In the genomic region with DNA sequence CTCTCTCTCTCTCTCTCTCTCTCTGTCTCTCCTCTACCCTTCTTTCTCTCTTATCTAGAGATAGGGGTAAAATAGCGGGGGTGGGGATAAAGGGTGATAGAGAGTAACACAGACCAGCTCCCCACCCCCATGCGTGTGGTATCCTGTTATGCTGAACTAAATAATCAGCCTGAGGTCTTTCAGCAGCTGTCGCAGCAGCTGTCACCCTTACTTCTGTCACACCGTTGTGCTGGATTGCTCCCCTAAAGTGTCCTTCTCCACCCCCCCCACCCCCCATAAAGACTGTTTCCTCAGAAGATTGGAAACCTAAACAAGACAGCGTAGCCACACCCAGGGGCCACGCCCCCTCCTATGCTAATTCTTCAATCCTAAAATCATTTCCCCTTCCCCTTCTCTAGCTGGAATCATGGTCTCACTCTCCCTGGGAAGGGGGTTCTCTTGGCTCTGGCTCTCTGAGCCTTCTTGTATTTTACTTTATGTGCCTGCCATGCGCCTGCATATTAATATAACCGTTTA, we compare ENCODE assay signal across 15 mouse cellular contexts. TPM values are rescaled to one million over a fixed set of nuclear protein-coding genes. Genes with fewer than 3 reads are reported as not detected.
"Had no signal": no experiment of that assay in that cellular context is flagged by ENCODE, and none has a peak within 500 bp of the region (broad histone marks: within the 10 kb centered on the region; RNA-seq: fewer than 3 reads in every experiment).

No protein-coding gene starts in this region.

- H3K36me3 ChIP-seq: liver, embryonic 13.5 days; lung, embryonic 15.5 days; midbrain, embryonic 10.5 days; stomach, embryonic 15.5 days had no signal

- H3K27me3 ChIP-seq: liver, embryonic 13.5 days; lung, embryonic 15.5 days; stomach, embryonic 15.5 days had no signal

- ATAC-seq: liver, postnatal 0 days had no signal

- H3K4me1 ChIP-seq: liver, embryonic 13.5 days; lung, embryonic 15.5 days; stomach, embryonic 15.5 days had no signal

- H3K27ac ChIP-seq: layer of hippocampus, adult 2 months; liver, embryonic 13.5 days; lung, embryonic 15.5 days; midbrain, embryonic 10.5 days; stomach, embryonic 15.5 days had no signal

- DNase-seq: kidney, adult 18-20 months; kidney, postnatal 10 days; kidney, postnatal 4 days; left cerebral cortex, postnatal 4 days; liver; liver, embryonic 13.5 days; liver, postnatal 0 days; lung, postnatal 14 days; midbrain, embryonic 14.5 days; right cerebral cortex, postnatal 14 days had no signal

- H3K9me3 ChIP-seq: liver, embryonic 13.5 days; lung, embryonic 15.5 days; midbrain, embryonic 10.5 days; stomach, embryonic 15.5 days had no signal

- H3K4me3 ChIP-seq: layer of hippocampus, adult 2 months; liver, embryonic 13.5 days; lung, embryonic 15.5 days; midbrain, embryonic 10.5 days; stomach, embryonic 15.5 days had no signal

RNA-seq across cellular contexts. Expression of gene Fndc1, which starts 33.8 kb away (rescaled TPM):
- total RNA-seq: monocyte, adult 5-6 weeks had no signal
